Mouse (Mus musculus) mouse embryonic stem cell (cell line): ENCODE measurements around the gene Tgm7.
"Not testable (repeated sequence)": the region's sequence is repeated elsewhere in the genome, so short reads cannot be mapped to it uniquely, and the experiment has no call there.

Experiments
- in situ Hi-C, 2 experiments: fragments of 300-500 bp; cut with MboI; formaldehyde crosslinking; loops; 1 replicate in 1 of 2; 3 replicates in 1 of 2; pipeline ENCODE4 v1.14.3; 2019 to 2020; ENCODE audit warnings: low sequenced_read_pairs in 2 of 2, low pct_unique_long_range_greater_than_20kb in 1 of 2, mixed read lengths in 1 of 2; ENCODE audit not compliant: unreplicated experiment in 1 of 2

The Tgm7 gene

GRCm38 (mm10) chr2:121109695-121110094 lies at the start of gene Tgm7:
TSS of gene Tgm7 (minus strand) at chr2:121109795.
- in situ Hi-C loops = no loop called here

GRCm38 (mm10) chr2:121153100-121153499 lies 43.5 kb upstream of the Tgm7 start:
- in situ Hi-C loops = no loop called here

GRCm38 (mm10) chr2:121149679-121150078 lies 40.1 kb upstream of the Tgm7 start:
- in situ Hi-C loops = no loop called here

- in situ Hi-C loops = no loop called here
Observed at GRCm38 (mm10) chr2:121142415-121142814, 32.8 kb upstream of the Tgm7 start.

- in situ Hi-C loops = no loop called here
Observed at GRCm38 (mm10) chr2:121141216-121142035, 31.8 kb upstream of the Tgm7 start.

GRCm38 (mm10) chr2:121140018-121140882 lies 30.7 kb upstream of the Tgm7 start, which contains the start of the genes Adal and Lcmt2:
TSS of gene Adal (plus strand) at chr2:121140428.
TSS of gene Lcmt2 (minus strand) at chr2:121140653.
- in situ Hi-C loops = no loop called here

- in situ Hi-C loops = no loop called here
Observed at GRCm38 (mm10) chr2:121139266-121140017, 29.8 kb upstream of the Tgm7 start.

GRCm38 (mm10) chr2:121137371-121137770 lies 27.8 kb upstream of the Tgm7 start:
- in situ Hi-C loops = no loop called here

GRCm38 (mm10) chr2:121132822-121133221 lies 23.2 kb upstream of the Tgm7 start:
- in situ Hi-C loops = no loop called here

- in situ Hi-C loops = no loop called here
Observed at GRCm38 (mm10) chr2:121128865-121129620, 19.4 kb upstream of the Tgm7 start.

GRCm38 (mm10) chr2:121127536-121127935 lies 17.9 kb upstream of the Tgm7 start:
- in situ Hi-C loops = no loop called here

- in situ Hi-C loops = not testable (repeated sequence)
Observed at GRCm38 (mm10) chr2:121126302-121126701, 16.7 kb upstream of the Tgm7 start.

- in situ Hi-C loops = no loop called here
Observed at GRCm38 (mm10) chr2:121119260-121119659, 9.7 kb upstream of the Tgm7 start.

- in situ Hi-C loops = no loop called here
Observed at GRCm38 (mm10) chr2:121115418-121115817, 5.8 kb upstream of the Tgm7 start.

GRCm38 (mm10) chr2:121105940-121106339 lies 3.7 kb downstream of the Tgm7 start:
- in situ Hi-C loops = no loop called here

GRCm38 (mm10) chr2:121102051-121102450 lies 7.5 kb downstream of the Tgm7 start:
- in situ Hi-C loops = no loop called here

- in situ Hi-C loops = loop anchor here in 1 of 2 experiments (10.0 kb wide), 1 partner anchor 105 kb away; no protein-coding TSS in a partner anchor
Observed at GRCm38 (mm10) chr2:121089751-121090150, 19.8 kb downstream of the Tgm7 start.

- in situ Hi-C loops = loop anchor here in 1 of 2 experiments (10.0 kb wide), 1 partner anchor 104 kb away; no protein-coding TSS in a partner anchor
Observed at GRCm38 (mm10) chr2:121088507-121088906, 21.1 kb downstream of the Tgm7 start.
